Mouse (Mus musculus): ENCODE data around the gene Scaf4. TPM values are rescaled to one million over a fixed set of nuclear protein-coding genes. Genes with fewer than 3 reads are reported as not detected.

Scaf4 gene
- polyA plus RNA-seq, 1 experiment from 2014 or later = 28.2 TPM

GRCm38 (mm10) chr16:90196688-90197240 is 87.5 kb downstream of the Scaf4 start:
- Histone ChIP-seq H3K9ac (replicated peaks; ENCODE audit: low read length) (no peak overlapping the region), H3K4me2 (ENCODE audit: low read length) (no peak overlapping the region), H3K4me1 (ENCODE audit: control insufficient read depth, insufficient read depth, low read length) (0 out of 2 replicates have a peak, but pooled peaks cover 7% of the 10 kb centered on the region), H3K27me3 (ENCODE audit: control insufficient read depth, insufficient read depth, low read length) (no peaks in the 10 kb centered on the region), H3K36me3 (ENCODE audit: control insufficient read depth, insufficient read depth, low read length) (no peaks in the 10 kb centered on the region), H3K27ac (replicated peaks; ENCODE audit: low read depth, low read length) (no peak overlapping the region), H3K9me3 (ENCODE audit: control insufficient read depth, low read length) (no peaks in the 10 kb centered on the region), H3K4me3 (replicated peaks; ENCODE audit: low read depth, low read length) (no peak overlapping the region)
- WGBS = 92% methylated on average over 7 of the region's 7 CpGs
- no peak for DNase-seq
- ATAC-seq (ENCODE audit: low FRiP score, low TSS enrichment) = no peak; the same call in 1 of the 2 replicates

- no peaks in the 10 kb centered on the region for H3K36me3 ChIP-seq (ENCODE audit: control insufficient read depth, insufficient read depth, low read length)
- H3K9ac ChIP-seq (replicated peaks; ENCODE audit: low read length) = no peak overlapping the region
- no peaks in the 10 kb centered on the region for H3K27me3 ChIP-seq (ENCODE audit: control insufficient read depth, insufficient read depth, low read length)
- no peaks in the 10 kb centered on the region for H3K9me3 ChIP-seq (ENCODE audit: control insufficient read depth, low read length)
- DNase-seq (no peak), ATAC-seq (ENCODE audit: low FRiP score, low TSS enrichment) (no peak)
- H3K4me3 ChIP-seq (replicated peaks; ENCODE audit: low read depth, low read length) = no peak overlapping the region
- 0 out of 2 replicates have a peak, but pooled peaks cover 7% of the 10 kb centered on the region for H3K4me1 ChIP-seq (ENCODE audit: control insufficient read depth, insufficient read depth, low read length)
- H3K27ac ChIP-seq (replicated peaks; ENCODE audit: low read depth, low read length) = no peak overlapping the region
- no peak overlapping the region for H3K4me2 ChIP-seq (ENCODE audit: low read length)
Measured at GRCm38 (mm10) chr16:90193719-90194118, 90.6 kb downstream of the Scaf4 start.

GRCm38 (mm10) chr16:90191289-90191688 is 93.0 kb downstream of the Scaf4 start:
- WGBS = 75% methylated on average over 6 of the region's 6 CpGs

GRCm38 (mm10) chr16:90187453-90187852 is 96.8 kb downstream of the Scaf4 start:
- H3K9me3 ChIP-seq (ENCODE audit: control insufficient read depth, low read length) = no peaks in the 10 kb centered on the region

More at GRCm38 (mm10) chr16:90191289-90191688, 93.0 kb downstream of the Scaf4 start:
- DNase-seq (no peak), ATAC-seq (ENCODE audit: low FRiP score, low TSS enrichment) (no peak)
- Histone ChIP-seq H3K4me2 (ENCODE audit: low read length) (no peak overlapping the region), H3K4me1 (ENCODE audit: control insufficient read depth, insufficient read depth, low read length) (no peaks in the 10 kb centered on the region), H3K9me3 (ENCODE audit: control insufficient read depth, low read length) (no peaks in the 10 kb centered on the region), H3K36me3 (ENCODE audit: control insufficient read depth, insufficient read depth, low read length) (no peaks in the 10 kb centered on the region), H3K9ac (replicated peaks; ENCODE audit: low read length) (no peak overlapping the region), H3K27me3 (ENCODE audit: control insufficient read depth, insufficient read depth, low read length) (no peaks in the 10 kb centered on the region), H3K27ac (replicated peaks; ENCODE audit: low read depth, low read length) (no peak overlapping the region), H3K4me3 (replicated peaks; ENCODE audit: low read depth, low read length) (no peak overlapping the region)

GRCm38 (mm10) chr16:90185928-90186588 is 98.2 kb downstream of the Scaf4 start:
- H3K9ac ChIP-seq (replicated peaks; ENCODE audit: low read length) = no peak overlapping the region
- no peaks in the 10 kb centered on the region for H3K27me3 ChIP-seq (ENCODE audit: control insufficient read depth, insufficient read depth, low read length)
- 38% methylated on average over 8 of the region's 8 CpGs for WGBS
- H3K4me1 ChIP-seq (ENCODE audit: control insufficient read depth, insufficient read depth, low read length) = no peaks in the 10 kb centered on the region
- no peaks in the 10 kb centered on the region for H3K9me3 ChIP-seq (ENCODE audit: control insufficient read depth, low read length)
- no peak overlapping the region for H3K4me2 ChIP-seq (ENCODE audit: low read length)
- ATAC-seq (ENCODE audit: low FRiP score, low TSS enrichment) = peak; percentile 79; the same call in 1 of the 2 replicates
- peak; percentile 94 for DNase-seq
- H3K36me3 ChIP-seq (ENCODE audit: control insufficient read depth, insufficient read depth, low read length) = no peaks in the 10 kb centered on the region
- no peak overlapping the region for H3K27ac ChIP-seq (replicated peaks; ENCODE audit: low read depth, low read length)
- H3K4me3 ChIP-seq (replicated peaks; ENCODE audit: low read depth, low read length) = no peak overlapping the region

More at GRCm38 (mm10) chr16:90187453-90187852, 96.8 kb downstream of the Scaf4 start:
- Histone ChIP-seq H3K27me3 (ENCODE audit: control insufficient read depth, insufficient read depth, low read length) (no peaks in the 10 kb centered on the region), H3K4me3 (replicated peaks; ENCODE audit: low read depth, low read length) (no peak overlapping the region), H3K36me3 (ENCODE audit: control insufficient read depth, insufficient read depth, low read length) (no peaks in the 10 kb centered on the region), H3K4me2 (ENCODE audit: low read length) (no peak overlapping the region), H3K4me1 (ENCODE audit: control insufficient read depth, insufficient read depth, low read length) (no peaks in the 10 kb centered on the region), H3K9ac (replicated peaks; ENCODE audit: low read length) (no peak overlapping the region), H3K27ac (replicated peaks; ENCODE audit: low read depth, low read length) (no peak overlapping the region)
- WGBS = 45% methylated on average over 13 of the region's 13 CpGs
- ATAC-seq (ENCODE audit: low FRiP score, low TSS enrichment) (no peak), DNase-seq (no peak)

GRCm38 (mm10) chr16:90184135-90184534 is 100.2 kb downstream of the Scaf4 start:
- no peak overlapping the region for H3K4me2 ChIP-seq (ENCODE audit: low read length)
- H3K9ac ChIP-seq (replicated peaks; ENCODE audit: low read length) = no peak overlapping the region
- ATAC-seq (ENCODE audit: low FRiP score, low TSS enrichment) = no peak
- WGBS = 87% methylated on average over 6 of the region's 6 CpGs
- H3K36me3 ChIP-seq (ENCODE audit: control insufficient read depth, insufficient read depth, low read length) = no peaks in the 10 kb centered on the region
- H3K9me3 ChIP-seq (ENCODE audit: control insufficient read depth, low read length) = no peaks in the 10 kb centered on the region
- DNase-seq = no peak
- no peaks in the 10 kb centered on the region for H3K27me3 ChIP-seq (ENCODE audit: control insufficient read depth, insufficient read depth, low read length)
- H3K4me1 ChIP-seq (ENCODE audit: control insufficient read depth, insufficient read depth, low read length) = no peaks in the 10 kb centered on the region
- no peak overlapping the region for H3K27ac ChIP-seq (replicated peaks; ENCODE audit: low read depth, low read length)
- no peak overlapping the region for H3K4me3 ChIP-seq (replicated peaks; ENCODE audit: low read depth, low read length)

GRCm38 (mm10) chr16:90181673-90182072 is 102.6 kb downstream of the Scaf4 start:
- no peak overlapping the region for H3K4me3 ChIP-seq (replicated peaks; ENCODE audit: low read depth, low read length)
- H3K4me2 ChIP-seq (ENCODE audit: low read length) = no peak overlapping the region
- WGBS = 92% methylated on average over 8 of the region's 8 CpGs
- no peaks in the 10 kb centered on the region for H3K9me3 ChIP-seq (ENCODE audit: control insufficient read depth, low read length)
- H3K9ac ChIP-seq (replicated peaks; ENCODE audit: low read length) = no peak overlapping the region
- no peaks in the 10 kb centered on the region for H3K27me3 ChIP-seq (ENCODE audit: control insufficient read depth, insufficient read depth, low read length)
- ATAC-seq (ENCODE audit: low FRiP score, low TSS enrichment) (no peak), DNase-seq (no peak)
- no peaks in the 10 kb centered on the region for H3K36me3 ChIP-seq (ENCODE audit: control insufficient read depth, insufficient read depth, low read length)
- no peaks in the 10 kb centered on the region; the same call in 1 of the 2 replicates for H3K4me1 ChIP-seq (ENCODE audit: control insufficient read depth, insufficient read depth, low read length)
- H3K27ac ChIP-seq (replicated peaks; ENCODE audit: low read depth, low read length) = no peak overlapping the region

- Histone ChIP-seq H3K4me2 (ENCODE audit: low read length) (no peak overlapping the region), H3K9me3 (ENCODE audit: control insufficient read depth, low read length) (no peaks in the 10 kb centered on the region), H3K4me3 (replicated peaks; ENCODE audit: low read depth, low read length) (no peak overlapping the region), H3K36me3 (ENCODE audit: control insufficient read depth, insufficient read depth, low read length) (no peaks in the 10 kb centered on the region), H3K9ac (replicated peaks; ENCODE audit: low read length) (no peak overlapping the region), H3K27ac (replicated peaks; ENCODE audit: low read depth, low read length) (no peak overlapping the region), H3K27me3 (ENCODE audit: control insufficient read depth, insufficient read depth, low read length) (no peaks in the 10 kb centered on the region), H3K4me1 (ENCODE audit: control insufficient read depth, insufficient read depth, low read length) (peaks cover 6% of the 10 kb centered on the region; the same call in 1 of the 2 replicates)
- WGBS = 85% methylated on average over 6 of the region's 6 CpGs
- DNase-seq = no peak
- ATAC-seq (ENCODE audit: low FRiP score, low TSS enrichment) = no peak
Measured at GRCm38 (mm10) chr16:90180975-90181374, 103.3 kb downstream of the Scaf4 start.

- H3K9me3 ChIP-seq (ENCODE audit: control insufficient read depth, low read length) = no peaks in the 10 kb centered on the region
- H3K4me1 ChIP-seq (ENCODE audit: control insufficient read depth, insufficient read depth, low read length) = peaks cover 8% of the 10 kb centered on the region; the same call in 1 of the 2 replicates
- WGBS = 88% methylated on average over 5 of the region's 5 CpGs
- H3K27ac ChIP-seq (replicated peaks; ENCODE audit: low read depth, low read length) = no peak overlapping the region
- DNase-seq (no peak), ATAC-seq (ENCODE audit: low FRiP score, low TSS enrichment) (no peak)
- H3K4me2 ChIP-seq (ENCODE audit: low read length) = no peak overlapping the region
- no peak overlapping the region for H3K9ac ChIP-seq (replicated peaks; ENCODE audit: low read length)
- H3K27me3 ChIP-seq (ENCODE audit: control insufficient read depth, insufficient read depth, low read length) = no peaks in the 10 kb centered on the region
- no peak overlapping the region for H3K4me3 ChIP-seq (replicated peaks; ENCODE audit: low read depth, low read length)
- H3K36me3 ChIP-seq (ENCODE audit: control insufficient read depth, insufficient read depth, low read length) = no peaks in the 10 kb centered on the region
Measured at GRCm38 (mm10) chr16:90179892-90180291, 104.4 kb downstream of the Scaf4 start.

All from midbrain, embryonic 14.5 days (tissue).